Mouse (Mus musculus) heart, adult 2 months (tissue): Measurements from ENCODE around the gene Ttc8.
"Not testable (repeated sequence)": the region's sequence is repeated elsewhere in the genome, so short reads cannot be mapped to it uniquely, and the experiment has no call there.

Experiments
- CTCF ChIP-seq: fragments of 200-600 bp; IDR thresholded peaks from 2 replicates; pipeline ENCODE4 v1.8.1; 2022; ENCODE audit warnings: antibody characterized with exemption, mild to moderate bottlenecking, moderate library complexity
- EP300 ChIP-seq: fragments of 200-500 bp; IDR thresholded peaks from 2 replicates; pipeline ENCODE4 v1.6.1; 2011; ENCODE audit warnings: low read depth, low read length, control low read depth; ENCODE audit not compliant: insufficient read depth
- POLR2A ChIP-seq: fragments of 200-500 bp; IDR thresholded peaks from 2 replicates; pipeline ENCODE4 v1.6.1; 2011; ENCODE audit warnings: mild to moderate bottlenecking, low read depth, low read length, control low read depth; ENCODE audit not compliant: insufficient read depth

GRCm38 (mm10) chr12:98951295-98951694 is 30.9 kb downstream of the Ttc8 start:
- TF ChIP-seq EP300, CTCF, POLR2A: not testable (repeated sequence)
